Mouse (Mus musculus): ENCODE measurements at regions not wholly inside any gene's neighbourhood (a gene's known extent, or its start where the extent isn't known, plus 50 kb on each side); places are given as distances from the start of the nearest gene placed in this dataset.

- ATAC-seq (ENCODE audit: insufficient read depth) (no peak), DNase-seq (ENCODE audit: low read depth in 3 of 3, low spot score in 3 of 3) (no peak)
- H3K9ac ChIP-seq (replicated peaks), result no peak overlapping the region
- WGBS (ENCODE audit: insufficient replicate concordance), result 54% methylated on average over 1 of the region's 1 CpGs
- H3K27me3 ChIP-seq (ENCODE audit: control insufficient read depth, insufficient read depth, low read length), result no peaks in the 10 kb centered on the region
- TF ChIP-seq CTCF (IDR thresholded peaks at IDR 0.05; ENCODE audit: low read depth), result no peak
- TF ChIP-seq EP300 (IDR thresholded peaks at IDR 0.05; ENCODE audit: low read depth), result no peak
- no peak overlapping the region for H3K4me2 ChIP-seq (ENCODE audit: low read depth)
- H3K36me3 ChIP-seq (replicated peaks; ENCODE audit: control insufficient read depth, insufficient read depth, low read depth), result no peaks in the 10 kb centered on the region
- H3K4me1 ChIP-seq (replicated peaks; ENCODE audit: control insufficient read depth in 2 of 2, insufficient read depth in 2 of 2, low read length in 1 of 2), result no peaks in the 10 kb centered on the region
- H3K9me3 ChIP-seq (ENCODE audit: control insufficient read depth, low read length), result no peaks in the 10 kb centered on the region
- no peak overlapping the region for H3K27ac ChIP-seq
- H3K4me3 ChIP-seq (ENCODE audit: insufficient read depth in 1 of 2, low read depth in 2 of 2, low read length in 2 of 2), result no peak overlapping the region
Observed at GRCm38 (mm10) chr10:97249760-97250159, 229.6 kb upstream of the Dcn start.

- no peak overlapping the region for H3K9ac ChIP-seq (replicated peaks)
- 82% methylated on average over 2 of the region's 2 CpGs for WGBS (ENCODE audit: insufficient replicate concordance)
Observed at GRCm38 (mm10) chr10:97250167-97250566, 229.2 kb upstream of the Dcn start.

GRCm38 (mm10) chr10:97265959-97266517 is 213.4 kb upstream of the Dcn start:
- Histone ChIP-seq H3K27me3 (ENCODE audit: control insufficient read depth, insufficient read depth, low read length) (no peaks in the 10 kb centered on the region), H3K36me3 (replicated peaks; ENCODE audit: control insufficient read depth, insufficient read depth, low read depth) (no peaks in the 10 kb centered on the region), H3K4me3 (ENCODE audit: insufficient read depth in 1 of 2, low read depth in 2 of 2, low read length in 2 of 2) (no peak overlapping the region), H3K9me3 (ENCODE audit: control insufficient read depth, low read length) (no peaks in the 10 kb centered on the region), H3K9ac (replicated peaks) (no peak overlapping the region), H3K4me1 (replicated peaks; ENCODE audit: control insufficient read depth in 2 of 2, insufficient read depth in 2 of 2, low read length in 1 of 2) (no peaks in the 10 kb centered on the region), H3K4me2 (ENCODE audit: low read depth) (no peak overlapping the region), H3K27ac (no peak overlapping the region)
- DNase-seq (ENCODE audit: low read depth in 3 of 3, low spot score in 3 of 3) (no peak), ATAC-seq (ENCODE audit: insufficient read depth) (no peak)
- no peak for TF ChIP-seq CTCF (IDR thresholded peaks at IDR 0.05; ENCODE audit: low read depth)
- no peak for TF ChIP-seq EP300 (IDR thresholded peaks at IDR 0.05; ENCODE audit: low read depth)
- WGBS (ENCODE audit: insufficient replicate concordance), result 72% methylated on average over 6 of the region's 6 CpGs

More at GRCm38 (mm10) chr10:97250167-97250566, 229.2 kb upstream of the Dcn start:
- DNase-seq (ENCODE audit: low read depth in 3 of 3, low spot score in 3 of 3) (no peak), ATAC-seq (ENCODE audit: insufficient read depth) (no peak)
- TF ChIP-seq EP300 (IDR thresholded peaks at IDR 0.05; ENCODE audit: low read depth) (no peak), CTCF (IDR thresholded peaks at IDR 0.05; ENCODE audit: low read depth) (no peak)
- H3K36me3 ChIP-seq (replicated peaks; ENCODE audit: control insufficient read depth, insufficient read depth, low read depth), result no peaks in the 10 kb centered on the region
- no peaks in the 10 kb centered on the region for H3K4me1 ChIP-seq (replicated peaks; ENCODE audit: control insufficient read depth in 2 of 2, insufficient read depth in 2 of 2, low read length in 1 of 2)
- H3K27me3 ChIP-seq (ENCODE audit: control insufficient read depth, insufficient read depth, low read length), result no peaks in the 10 kb centered on the region
- no peak overlapping the region for H3K4me3 ChIP-seq (ENCODE audit: insufficient read depth in 1 of 2, low read depth in 2 of 2, low read length in 2 of 2)
- H3K4me2 ChIP-seq (ENCODE audit: low read depth), result no peak overlapping the region
- H3K27ac ChIP-seq, result no peak overlapping the region
- no peaks in the 10 kb centered on the region for H3K9me3 ChIP-seq (ENCODE audit: control insufficient read depth, low read length)

GRCm38 (mm10) chr10:97282416-97282815 is 197.0 kb upstream of the Dcn start:
- Histone ChIP-seq H3K27me3 (ENCODE audit: control insufficient read depth, insufficient read depth, low read length) (no peaks in the 10 kb centered on the region), H3K27ac (no peak overlapping the region), H3K9me3 (ENCODE audit: control insufficient read depth, low read length) (no peaks in the 10 kb centered on the region), H3K4me1 (replicated peaks; ENCODE audit: control insufficient read depth in 2 of 2, insufficient read depth in 2 of 2, low read length in 1 of 2) (no peaks in the 10 kb centered on the region), H3K9ac (replicated peaks) (no peak overlapping the region), H3K36me3 (replicated peaks; ENCODE audit: control insufficient read depth, insufficient read depth, low read depth) (no peaks in the 10 kb centered on the region), H3K4me2 (ENCODE audit: low read depth) (no peak overlapping the region), H3K4me3 (ENCODE audit: insufficient read depth in 1 of 2, low read depth in 2 of 2, low read length in 2 of 2) (no peak overlapping the region)
- no peak for TF ChIP-seq EP300 (IDR thresholded peaks at IDR 0.05; ENCODE audit: low read depth)
- TF ChIP-seq CTCF (IDR thresholded peaks at IDR 0.05; ENCODE audit: low read depth), result no peak
- no peak for DNase-seq (ENCODE audit: low read depth in 3 of 3, low spot score in 3 of 3)
- 45% methylated on average over 2 of the region's 2 CpGs for WGBS (ENCODE audit: insufficient replicate concordance)
- no peak for ATAC-seq (ENCODE audit: insufficient read depth)

- Histone ChIP-seq H3K9ac (replicated peaks) (no peak overlapping the region), H3K4me1 (replicated peaks; ENCODE audit: control insufficient read depth in 2 of 2, insufficient read depth in 2 of 2, low read length in 1 of 2) (no peaks in the 10 kb centered on the region), H3K4me3 (ENCODE audit: insufficient read depth in 1 of 2, low read depth in 2 of 2, low read length in 2 of 2) (no peak overlapping the region), H3K27ac (no peak overlapping the region), H3K9me3 (ENCODE audit: control insufficient read depth, low read length) (no peaks in the 10 kb centered on the region), H3K4me2 (ENCODE audit: low read depth) (no peak overlapping the region), H3K27me3 (ENCODE audit: control insufficient read depth, insufficient read depth, low read length) (no peaks in the 10 kb centered on the region), H3K36me3 (replicated peaks; ENCODE audit: control insufficient read depth, insufficient read depth, low read depth) (no peaks in the 10 kb centered on the region)
- ATAC-seq (ENCODE audit: insufficient read depth), result no peak
- DNase-seq (ENCODE audit: low read depth in 3 of 3, low spot score in 3 of 3), result no peak
- no peak for TF ChIP-seq EP300 (IDR thresholded peaks at IDR 0.05; ENCODE audit: low read depth)
- no peak for TF ChIP-seq CTCF (IDR thresholded peaks at IDR 0.05; ENCODE audit: low read depth)
- WGBS (ENCODE audit: insufficient replicate concordance), result 46% methylated on average over 4 of the region's 4 CpGs
Observed at GRCm38 (mm10) chr10:97282841-97283496, 196.4 kb upstream of the Dcn start.

All from liver, embryonic 14.5 days (tissue).